Mouse (Mus musculus): ENCODE data around the gene Tmem179. TPM values are rescaled to one million over a fixed set of nuclear protein-coding genes. Genes with fewer than 3 reads are reported as not detected.

The Tmem179 gene
- polyA plus RNA-seq, 1 experiment, result not detected

DNA sequence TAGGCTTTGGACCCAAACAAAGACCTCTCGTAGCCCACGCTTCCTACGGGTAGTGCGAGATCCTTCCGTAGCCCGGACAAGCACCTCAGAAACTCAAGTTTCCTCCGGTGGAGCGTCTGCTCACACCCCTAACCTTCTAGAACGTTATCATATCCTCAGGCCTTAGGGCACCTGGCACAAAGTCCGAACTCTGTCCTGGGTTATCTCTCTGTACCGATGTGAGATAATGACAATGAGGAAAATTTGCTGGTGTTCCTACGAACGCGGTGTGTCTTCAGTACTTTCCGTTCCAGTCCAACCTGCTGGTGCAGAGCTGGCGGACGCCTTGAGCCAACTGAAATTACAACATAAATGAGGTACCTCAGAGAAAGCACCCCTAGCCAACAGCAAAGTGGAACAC is 50.6 kb downstream of the Tmem179 start:
- Histone ChIP-seq H3K9me3 (replicated peaks; ENCODE audit: control insufficient read depth, insufficient read depth, low read length, poor library complexity, severe bottlenecking) (no peaks in the 10 kb centered on the region), H3K27me3 (ENCODE audit: control insufficient read depth, insufficient read depth, low read length, poor library complexity, severe bottlenecking) (no peaks in the 10 kb centered on the region), H3K9ac (ENCODE audit: low read depth, poor library complexity, severe bottlenecking) (no peak overlapping the region), H3K27ac (ENCODE audit: insufficient read depth, low read length) (no peak overlapping the region), H3K4me1 (ENCODE audit: control insufficient read depth, insufficient read depth, low read length) (no peaks in the 10 kb centered on the region), H3K4me3 (ENCODE audit: low read depth, low read length) (no peak overlapping the region), H3K36me3 (ENCODE audit: control insufficient read depth, insufficient read depth, low read length, poor library complexity, severe bottlenecking) (no peaks in the 10 kb centered on the region)
- TF ChIP-seq EP300 (IDR thresholded peaks at IDR 0.05; ENCODE audit: insufficient read depth, low read depth, low read length) (no peak), POLR2A (IDR thresholded peaks at IDR 0.05; ENCODE audit: insufficient read depth, low read length) (no peak), CTCF (IDR thresholded peaks at IDR 0.05; ENCODE audit: low read depth, low read length) (no peak)

DNA sequence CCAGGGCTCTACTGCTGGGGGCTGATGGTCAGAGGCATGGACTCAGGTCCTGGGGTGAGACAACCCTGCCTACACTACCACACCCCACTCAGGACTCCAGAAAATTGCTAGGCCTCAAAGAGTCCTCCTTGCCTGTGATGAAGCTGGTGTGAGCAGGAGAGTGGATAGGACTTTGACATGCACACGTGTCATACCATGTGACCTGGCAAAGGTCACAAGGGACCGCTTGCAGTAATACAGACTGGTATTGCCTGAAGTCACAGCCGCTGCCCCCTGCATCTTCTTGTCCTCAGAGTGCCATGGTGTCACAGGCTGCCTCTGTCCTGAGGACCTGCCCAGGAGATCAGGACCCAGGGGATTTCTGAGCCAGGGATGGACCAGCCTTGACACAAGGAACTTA is 52.0 kb downstream of the Tmem179 start:
- no peak overlapping the region for H3K9ac ChIP-seq (ENCODE audit: low read depth, poor library complexity, severe bottlenecking)
- no peaks in the 10 kb centered on the region for H3K36me3 ChIP-seq (ENCODE audit: control insufficient read depth, insufficient read depth, low read length, poor library complexity, severe bottlenecking)
- H3K4me1 ChIP-seq (ENCODE audit: control insufficient read depth, insufficient read depth, low read length), result no peaks in the 10 kb centered on the region
- no peaks in the 10 kb centered on the region for H3K9me3 ChIP-seq (replicated peaks; ENCODE audit: control insufficient read depth, insufficient read depth, low read length, poor library complexity, severe bottlenecking)
- no peak for TF ChIP-seq EP300 (IDR thresholded peaks at IDR 0.05; ENCODE audit: insufficient read depth, low read depth, low read length)
- no peak for TF ChIP-seq POLR2A (IDR thresholded peaks at IDR 0.05; ENCODE audit: insufficient read depth, low read length)
- no peak for TF ChIP-seq CTCF (IDR thresholded peaks at IDR 0.05; ENCODE audit: low read depth, low read length)
- no peak overlapping the region for H3K27ac ChIP-seq (ENCODE audit: insufficient read depth, low read length)
- H3K4me3 ChIP-seq (ENCODE audit: low read depth, low read length), result no peak overlapping the region
- no peaks in the 10 kb centered on the region for H3K27me3 ChIP-seq (ENCODE audit: control insufficient read depth, insufficient read depth, low read length, poor library complexity, severe bottlenecking)

DNA sequence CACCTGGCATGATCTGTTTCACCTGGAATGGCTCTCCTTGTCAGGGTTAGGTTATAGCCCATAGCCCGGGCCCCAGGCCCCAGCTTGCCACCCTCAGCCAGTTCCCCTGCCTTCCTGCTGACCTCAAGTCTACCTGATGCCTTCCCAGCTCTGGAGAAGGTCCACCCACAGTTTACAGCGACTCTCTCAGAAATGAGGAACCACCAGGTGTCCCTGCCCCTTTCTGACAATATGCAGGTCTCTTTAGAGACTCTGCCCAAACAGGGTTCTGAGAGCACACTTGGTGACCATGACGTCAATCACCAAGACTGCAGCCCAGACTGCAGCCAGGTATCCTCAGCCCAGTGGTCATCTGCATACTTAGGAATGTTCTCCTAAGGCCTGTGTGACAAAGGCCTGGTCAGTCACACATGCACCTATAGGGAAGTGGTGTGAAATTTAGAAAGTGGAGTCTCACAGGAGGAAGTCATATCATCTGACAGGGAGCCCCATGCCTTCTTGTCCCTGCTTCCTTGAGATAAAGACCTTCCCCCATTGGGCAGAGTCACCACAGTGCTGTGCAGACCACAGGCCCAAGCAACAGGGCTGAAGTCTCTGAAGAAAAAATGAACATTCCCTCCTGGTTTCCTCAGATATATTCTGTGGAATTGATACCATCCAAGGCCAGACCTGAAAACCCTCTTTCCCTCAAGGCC is 52.6 kb downstream of the Tmem179 start:
- TF ChIP-seq EP300 (IDR thresholded peaks at IDR 0.05; ENCODE audit: insufficient read depth, low read depth, low read length), result no peak
- TF ChIP-seq CTCF (IDR thresholded peaks at IDR 0.05; ENCODE audit: low read depth, low read length), result no peak
- no peak for TF ChIP-seq POLR2A (IDR thresholded peaks at IDR 0.05; ENCODE audit: insufficient read depth, low read length)
- Histone ChIP-seq H3K9me3 (replicated peaks; ENCODE audit: control insufficient read depth, insufficient read depth, low read length, poor library complexity, severe bottlenecking) (no peaks in the 10 kb centered on the region), H3K27ac (ENCODE audit: insufficient read depth, low read length) (no peak overlapping the region), H3K4me1 (ENCODE audit: control insufficient read depth, insufficient read depth, low read length) (no peaks in the 10 kb centered on the region), H3K27me3 (ENCODE audit: control insufficient read depth, insufficient read depth, low read length, poor library complexity, severe bottlenecking) (no peaks in the 10 kb centered on the region), H3K9ac (ENCODE audit: low read depth, poor library complexity, severe bottlenecking) (no peak overlapping the region), H3K36me3 (ENCODE audit: control insufficient read depth, insufficient read depth, low read length, poor library complexity, severe bottlenecking) (no peaks in the 10 kb centered on the region), H3K4me3 (ENCODE audit: low read depth, low read length) (no peak overlapping the region)

DNA sequence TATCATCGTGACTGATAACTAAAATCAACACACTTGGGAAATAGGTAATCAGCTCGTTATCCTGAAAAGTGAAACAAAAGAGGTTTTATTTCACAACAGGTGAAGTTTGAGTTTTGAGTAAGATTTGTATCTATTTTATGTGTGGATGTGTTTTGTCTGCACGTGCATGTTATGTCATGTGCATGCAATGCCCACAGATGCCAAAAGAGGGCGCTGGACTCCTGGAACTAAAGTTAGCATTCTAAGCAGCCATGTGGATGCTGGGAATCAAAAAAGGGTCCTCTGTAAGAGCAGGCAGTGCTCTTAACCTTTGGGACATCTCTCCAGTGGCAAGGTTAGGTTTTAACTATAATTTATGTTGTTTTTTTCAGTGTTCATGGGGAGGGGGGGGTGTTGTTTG is 53.3 kb downstream of the Tmem179 start:
- TF ChIP-seq POLR2A (IDR thresholded peaks at IDR 0.05; ENCODE audit: insufficient read depth, low read length) (no peak), CTCF (IDR thresholded peaks at IDR 0.05; ENCODE audit: low read depth, low read length) (peak; percentile 19)
- H3K4me1 ChIP-seq (ENCODE audit: control insufficient read depth, insufficient read depth, low read length), result no peaks in the 10 kb centered on the region
- no peak overlapping the region for H3K4me3 ChIP-seq (ENCODE audit: low read depth, low read length)
- H3K27me3 ChIP-seq (ENCODE audit: control insufficient read depth, insufficient read depth, low read length, poor library complexity, severe bottlenecking), result no peaks in the 10 kb centered on the region
- no peaks in the 10 kb centered on the region for H3K9me3 ChIP-seq (replicated peaks; ENCODE audit: control insufficient read depth, insufficient read depth, low read length, poor library complexity, severe bottlenecking)
- H3K36me3 ChIP-seq (ENCODE audit: control insufficient read depth, insufficient read depth, low read length, poor library complexity, severe bottlenecking), result no peaks in the 10 kb centered on the region
- H3K9ac ChIP-seq (ENCODE audit: low read depth, poor library complexity, severe bottlenecking), result no peak overlapping the region
- H3K27ac ChIP-seq (ENCODE audit: insufficient read depth, low read length), result no peak overlapping the region

DNA sequence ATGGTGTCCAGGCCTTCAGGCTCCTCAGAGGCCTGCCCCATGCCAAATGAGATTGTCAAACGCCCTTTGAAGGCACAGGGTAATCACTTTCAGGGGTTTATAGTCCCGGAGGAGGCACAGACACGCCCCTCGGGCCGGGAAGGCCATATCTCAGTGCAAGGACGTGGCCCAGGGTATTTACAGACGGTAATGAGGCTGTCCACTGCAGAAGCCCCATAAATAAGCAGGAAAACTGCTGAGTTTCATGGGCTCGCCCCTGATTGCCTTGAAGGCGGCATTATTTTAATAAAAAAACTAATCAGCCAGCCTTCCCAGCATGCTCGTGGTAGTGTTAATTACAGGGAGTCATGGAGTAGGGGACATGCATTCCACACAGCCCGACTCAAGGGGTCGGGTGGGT is 54.1 kb downstream of the Tmem179 start:
- no peaks in the 10 kb centered on the region for H3K9me3 ChIP-seq (replicated peaks; ENCODE audit: control insufficient read depth, insufficient read depth, low read length, poor library complexity, severe bottlenecking)
- no peak overlapping the region for H3K27ac ChIP-seq (ENCODE audit: insufficient read depth, low read length)
- no peaks in the 10 kb centered on the region for H3K27me3 ChIP-seq (ENCODE audit: control insufficient read depth, insufficient read depth, low read length, poor library complexity, severe bottlenecking)
- H3K9ac ChIP-seq (ENCODE audit: low read depth, poor library complexity, severe bottlenecking), result no peak overlapping the region
- no peaks in the 10 kb centered on the region for H3K36me3 ChIP-seq (ENCODE audit: control insufficient read depth, insufficient read depth, low read length, poor library complexity, severe bottlenecking)
- no peak overlapping the region for H3K4me3 ChIP-seq (ENCODE audit: low read depth, low read length)
- H3K4me1 ChIP-seq (ENCODE audit: control insufficient read depth, insufficient read depth, low read length), result no peaks in the 10 kb centered on the region
- TF ChIP-seq CTCF (IDR thresholded peaks at IDR 0.05; ENCODE audit: low read depth, low read length), result no peak
- no peak for TF ChIP-seq POLR2A (IDR thresholded peaks at IDR 0.05; ENCODE audit: insufficient read depth, low read length)
- TF ChIP-seq EP300 (IDR thresholded peaks at IDR 0.05; ENCODE audit: insufficient read depth, low read depth, low read length), result no peak

DNA sequence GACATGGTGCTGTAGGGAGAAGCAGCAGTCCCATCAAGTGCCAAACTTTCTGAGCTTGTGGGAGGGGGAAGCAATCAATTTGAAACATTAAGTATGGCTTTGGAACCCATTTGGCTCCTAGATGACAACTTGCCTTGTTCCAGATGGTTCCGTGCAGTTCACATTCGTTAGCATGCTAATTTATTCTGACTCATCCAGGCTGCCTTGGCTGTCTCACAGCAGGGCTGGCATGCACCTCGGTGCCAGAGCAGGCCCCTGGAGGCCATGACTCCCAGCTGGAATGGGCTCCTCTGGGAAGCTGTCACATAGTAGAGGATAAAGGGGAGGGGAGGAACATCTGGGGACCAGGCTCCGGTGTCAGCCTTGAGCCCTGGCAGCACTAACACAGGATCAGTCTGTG is 58.7 kb downstream of the Tmem179 start:
- Histone ChIP-seq H3K4me3 (ENCODE audit: low read depth, low read length) (no peak overlapping the region), H3K36me3 (ENCODE audit: control insufficient read depth, insufficient read depth, low read length, poor library complexity, severe bottlenecking) (no peaks in the 10 kb centered on the region), H3K27me3 (ENCODE audit: control insufficient read depth, insufficient read depth, low read length, poor library complexity, severe bottlenecking) (no peaks in the 10 kb centered on the region), H3K9ac (ENCODE audit: low read depth, poor library complexity, severe bottlenecking) (no peak overlapping the region), H3K4me1 (ENCODE audit: control insufficient read depth, insufficient read depth, low read length) (no peaks in the 10 kb centered on the region), H3K27ac (ENCODE audit: insufficient read depth, low read length) (no peak overlapping the region), H3K9me3 (replicated peaks; ENCODE audit: control insufficient read depth, insufficient read depth, low read length, poor library complexity, severe bottlenecking) (no peaks in the 10 kb centered on the region)
- no peak for TF ChIP-seq CTCF (IDR thresholded peaks at IDR 0.05; ENCODE audit: low read depth, low read length)
- TF ChIP-seq EP300 (IDR thresholded peaks at IDR 0.05; ENCODE audit: insufficient read depth, low read depth, low read length), result no peak
- TF ChIP-seq POLR2A (IDR thresholded peaks at IDR 0.05; ENCODE audit: insufficient read depth, low read length), result no peak

Data from ES-Bruce4 (cell line).